Mouse (Mus musculus) embryo, embryonic 10 days (tissue): Measurements from ENCODE around the gene Cdc123.

Experiments
- DNase-seq: peaks from one replicate; pipeline ENCODE4 v3.0.0-alpha.2; 2015; ENCODE audit warnings: low spot score

Cdc123 gene

GRCm38 (mm10) chr2:5844873-5845631 lies at the start of gene Cdc123, which contains the start of gene Nudt5:
Gene Cdc123, minus strand, starts transcription at chr2:5845164.
Gene Nudt5, plus strand, starts transcription at chr2:5845019.
- peak; percentile 96 for DNase-seq

- peak; percentile 33 for DNase-seq
Measured at GRCm38 (mm10) chr2:5894296-5894695, 49.3 kb upstream of the Cdc123 start.

GRCm38 (mm10) chr2:5889412-5889811 lies 44.4 kb upstream of the Cdc123 start:
- DNase-seq, result no peak

GRCm38 (mm10) chr2:5888865-5889264 lies 43.9 kb upstream of the Cdc123 start:
- DNase-seq, result no peak

- no peak for DNase-seq
Measured at GRCm38 (mm10) chr2:5877446-5877845, 32.5 kb upstream of the Cdc123 start.

- DNase-seq, result no peak
Measured at GRCm38 (mm10) chr2:5869746-5870145, 24.8 kb upstream of the Cdc123 start.

- no peak for DNase-seq
Measured at GRCm38 (mm10) chr2:5867681-5868080, 22.7 kb upstream of the Cdc123 start.

- no peak for DNase-seq
Measured at GRCm38 (mm10) chr2:5862834-5863233, 17.9 kb upstream of the Cdc123 start, which contains the start of gene Gm13199. Gene Gm13199, minus strand, starts transcription at chr2:5862934.

- DNase-seq, result no peak
Measured at GRCm38 (mm10) chr2:5851866-5852265, 6.9 kb upstream of the Cdc123 start.

- no peak for DNase-seq
Measured at GRCm38 (mm10) chr2:5851116-5851515, 6.2 kb upstream of the Cdc123 start.

GRCm38 (mm10) chr2:5845826-5846225 lies 862 bp upstream of the Cdc123 start:
- no peak for DNase-seq

GRCm38 (mm10) chr2:5844181-5844872 lies 637 bp downstream of the Cdc123 start:
- DNase-seq, result peak; percentile 30

GRCm38 (mm10) chr2:5840815-5841214 lies 4.1 kb downstream of the Cdc123 start:
- no peak for DNase-seq

GRCm38 (mm10) chr2:5825265-5825913 lies 19.6 kb downstream of the Cdc123 start:
- DNase-seq, result no peak

GRCm38 (mm10) chr2:5824685-5825084 lies 20.3 kb downstream of the Cdc123 start:
- no peak for DNase-seq

GRCm38 (mm10) chr2:5824213-5824612 lies 20.8 kb downstream of the Cdc123 start:
- DNase-seq, result no peak

GRCm38 (mm10) chr2:5822449-5822848 lies 22.5 kb downstream of the Cdc123 start:
- no peak for DNase-seq

GRCm38 (mm10) chr2:5821264-5821663 lies 23.7 kb downstream of the Cdc123 start:
- DNase-seq, result no peak

- no peak for DNase-seq
Measured at GRCm38 (mm10) chr2:5811235-5811782, 33.7 kb downstream of the Cdc123 start.

- DNase-seq, result no peak
Measured at GRCm38 (mm10) chr2:5810036-5810718, 34.8 kb downstream of the Cdc123 start.

- DNase-seq, result peak; percentile 33
Measured at GRCm38 (mm10) chr2:5806201-5806600, 38.8 kb downstream of the Cdc123 start.

GRCm38 (mm10) chr2:5805228-5805627 lies 39.7 kb downstream of the Cdc123 start:
- DNase-seq, result no peak
